Mouse (Mus musculus): Measurements from ENCODE around the gene Urm1.
"Not testable (repeated sequence)": the region's sequence is repeated elsewhere in the genome, so short reads cannot be mapped to it uniquely, and the experiment has no call there.

Gene Urm1

DNA sequence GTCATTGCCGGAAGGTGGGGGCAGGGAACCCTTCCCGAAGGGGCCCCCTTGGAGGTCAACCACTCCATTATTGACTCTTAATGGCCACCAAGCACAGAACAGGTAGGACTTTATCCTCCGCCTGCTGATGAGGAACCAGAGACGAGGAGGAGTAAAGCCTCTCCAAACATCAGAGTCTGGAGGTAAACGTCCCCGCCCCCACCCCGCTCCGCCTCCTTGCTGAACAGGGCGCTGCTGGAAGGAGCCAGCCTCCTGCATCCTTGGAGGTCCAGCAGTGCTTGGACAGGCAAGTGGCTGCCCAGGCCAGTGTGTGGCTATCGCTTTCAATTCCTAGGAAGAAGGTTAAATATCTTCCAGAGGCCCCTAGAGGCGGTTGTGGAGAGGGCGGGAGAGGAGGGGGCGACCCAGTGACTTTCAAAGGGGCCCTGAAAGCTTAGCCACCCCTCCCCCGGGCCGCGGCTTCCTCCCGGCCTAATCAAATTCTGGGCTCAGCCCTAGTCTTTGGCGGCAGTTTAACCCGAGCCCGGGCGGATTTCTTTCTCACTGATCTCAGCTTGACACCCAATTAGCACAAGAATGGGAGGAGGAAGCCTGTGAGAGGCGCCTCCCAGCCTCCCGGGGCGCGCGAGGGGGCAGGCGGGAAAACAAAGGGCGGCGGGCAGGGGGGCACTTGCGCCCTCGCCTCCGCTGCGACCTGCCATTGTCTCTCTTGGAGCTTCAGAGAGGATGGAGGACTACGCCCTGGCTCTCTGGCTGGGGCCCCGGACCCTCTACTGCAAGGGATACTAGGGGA is at the start of gene Urm1:
Gene Urm1 (plus strand): TSS at position 51 of the 793 bp plus-strand sequence.
- DNase-seq = peak; percentile 87 to 92

DNA sequence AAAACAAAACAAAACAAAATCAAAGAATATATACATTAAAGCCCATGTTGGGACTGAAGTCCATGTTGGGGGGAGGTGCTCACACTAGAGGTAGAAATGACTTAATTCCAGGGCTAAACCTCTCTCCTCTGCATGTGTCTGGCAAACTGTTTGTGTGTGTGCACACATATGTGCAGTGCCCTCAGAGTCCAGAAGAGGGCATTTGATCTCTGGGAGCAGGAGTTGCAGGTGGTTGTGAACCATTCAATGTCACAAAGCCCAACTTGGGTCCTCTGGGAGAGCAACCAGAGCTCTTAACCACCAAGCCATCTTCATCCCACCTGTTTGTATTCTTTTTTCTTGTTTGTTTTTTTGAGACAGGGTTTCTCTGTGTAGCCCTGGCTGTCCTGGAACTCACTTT is 49.7 kb upstream of the Urm1 start:
- no peak for DNase-seq

DNA sequence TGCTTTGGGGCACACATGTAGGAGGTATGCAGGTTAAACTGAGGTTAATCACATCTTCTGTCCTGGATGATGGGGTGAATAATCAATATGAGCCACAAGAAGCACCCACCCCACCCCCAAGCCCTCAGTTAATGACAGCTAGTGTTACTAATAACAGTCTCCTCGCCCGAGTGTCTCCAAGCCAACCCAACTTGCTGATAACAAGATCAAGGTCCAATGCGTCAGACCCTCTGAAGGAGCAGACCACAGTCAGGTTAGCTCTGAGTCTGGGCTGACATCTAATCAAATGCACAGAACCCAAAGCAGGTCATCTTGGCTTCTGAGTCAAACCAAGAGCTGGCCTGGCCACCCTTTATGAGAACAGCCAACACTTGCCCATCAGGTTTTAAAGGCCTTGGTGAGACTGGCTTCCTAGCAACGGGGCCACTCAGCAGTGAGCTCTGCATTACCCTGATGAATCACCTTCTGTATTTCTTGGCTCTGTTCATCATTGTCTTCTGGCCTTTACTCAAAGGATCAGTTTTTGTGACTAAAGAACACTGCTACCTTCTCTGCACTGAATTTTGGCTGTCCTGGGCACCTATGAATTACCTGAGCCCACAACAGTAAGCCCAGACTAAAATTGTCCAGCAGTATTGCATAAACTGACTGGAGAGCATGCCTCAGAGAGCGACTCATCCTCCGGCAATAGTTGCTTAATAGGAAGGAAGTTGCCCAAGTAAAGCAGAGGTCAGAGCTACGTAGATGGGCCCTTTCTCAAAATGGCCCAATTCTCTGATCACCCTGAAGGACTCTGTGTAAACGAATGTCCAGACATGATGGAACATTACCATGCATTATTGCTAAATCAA is 48.0 kb upstream of the Urm1 start:
- no peak for DNase-seq

DNA sequence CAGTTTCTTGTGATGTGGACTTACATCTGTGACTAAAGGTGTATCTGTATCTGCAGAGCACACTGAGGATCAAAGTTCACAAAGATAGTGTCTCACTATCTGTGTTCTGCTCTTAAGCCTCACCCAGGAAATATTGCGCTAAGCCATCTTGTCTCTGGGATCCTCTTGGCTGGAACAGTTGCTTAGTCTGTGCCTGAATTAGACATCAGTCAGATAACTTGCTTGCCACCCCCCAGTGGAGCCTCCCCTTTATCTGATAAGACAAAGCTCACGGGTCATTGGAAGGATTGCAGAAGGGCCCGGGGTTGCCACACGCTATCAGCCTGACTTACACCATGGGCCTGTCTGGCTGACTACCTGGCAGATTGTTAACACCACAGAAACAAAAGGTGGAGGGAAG is 46.6 kb upstream of the Urm1 start:
- DNase-seq = no peak

DNA sequence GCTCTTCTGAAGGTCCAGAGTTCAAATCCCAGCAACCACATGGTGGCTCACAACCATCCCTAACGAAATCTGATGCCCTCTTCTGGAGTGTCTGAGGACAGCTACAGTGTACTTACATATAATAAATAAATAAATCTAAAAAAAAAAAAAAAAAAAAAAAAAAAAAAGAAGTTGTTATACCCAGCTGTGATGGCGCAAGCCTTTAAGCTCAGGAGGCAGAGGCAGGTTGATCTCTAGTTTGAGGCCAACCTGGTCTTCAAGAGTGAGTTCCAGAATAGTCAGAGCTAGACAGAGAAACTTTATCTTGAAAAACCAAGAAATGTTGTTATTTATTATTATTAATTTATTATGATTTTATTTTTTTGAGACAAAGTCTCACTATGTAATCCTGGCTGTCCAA is 38.6 kb upstream of the Urm1 start:
- not testable (repeated sequence) for DNase-seq

DNA sequence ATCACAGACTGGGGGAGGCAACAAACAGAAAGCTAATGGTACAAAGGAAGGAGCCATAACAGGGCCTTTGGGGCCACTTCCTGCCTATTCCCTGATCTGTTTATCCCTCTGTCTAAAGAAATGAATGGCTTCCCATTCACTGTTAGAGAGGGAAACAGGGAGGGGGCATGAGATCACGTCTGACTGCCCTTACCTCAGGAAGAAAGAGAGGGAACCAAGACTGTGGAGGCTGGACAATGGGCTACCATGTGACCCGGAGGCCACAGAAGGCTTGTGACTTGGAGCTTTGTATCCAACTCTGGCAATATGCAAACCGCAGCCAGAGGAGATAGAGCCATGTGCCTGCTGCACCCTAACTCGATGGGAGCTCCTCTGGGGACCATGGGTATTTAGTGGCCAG is 35.6 kb upstream of the Urm1 start:
- DNase-seq = no peak

DNA sequence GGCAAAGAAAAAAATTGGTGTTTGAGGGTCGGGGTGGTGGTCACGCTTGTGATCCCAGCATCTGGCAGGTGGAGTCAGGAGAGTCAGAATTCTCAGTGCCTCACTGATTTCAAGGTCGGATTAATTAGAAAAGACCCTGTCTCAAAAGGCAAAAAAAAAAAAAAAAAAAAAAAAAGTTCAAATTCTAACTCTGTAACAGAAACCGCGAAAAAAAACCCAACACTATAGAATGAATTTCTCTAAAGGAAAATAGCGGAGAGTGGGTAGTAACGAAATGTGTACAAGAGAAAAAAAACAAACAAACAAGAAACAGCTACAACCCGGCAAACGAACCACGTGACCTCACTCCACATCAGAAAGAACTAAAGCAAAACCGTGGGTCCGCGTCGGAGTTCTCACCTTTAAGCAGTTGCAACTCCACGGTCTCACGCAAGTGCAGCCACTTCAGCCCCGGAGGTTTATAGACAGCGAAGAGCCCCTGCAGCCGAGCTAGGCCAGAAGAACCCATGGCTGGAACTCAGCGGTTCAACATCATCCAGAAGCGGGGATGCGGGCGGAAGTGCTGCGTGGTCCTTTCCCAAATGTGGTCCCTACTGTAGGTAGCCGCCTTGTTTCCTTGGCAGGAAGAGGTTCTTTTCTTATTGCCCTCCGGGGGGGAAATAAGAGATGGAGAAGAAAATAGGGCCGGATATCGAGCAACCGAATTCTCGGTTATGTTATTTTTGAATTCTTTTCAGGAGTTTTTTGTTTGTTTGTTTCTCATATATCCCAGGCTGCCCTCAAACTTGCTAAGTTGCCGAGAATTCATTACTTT is 32.6 kb upstream of the Urm1 start, which contains the start of gene Coq4:
Gene Coq4 (plus strand): TSS at position 390 of the 814 bp plus-strand sequence.
- DNase-seq = peak; percentile 90 to 93

DNA sequence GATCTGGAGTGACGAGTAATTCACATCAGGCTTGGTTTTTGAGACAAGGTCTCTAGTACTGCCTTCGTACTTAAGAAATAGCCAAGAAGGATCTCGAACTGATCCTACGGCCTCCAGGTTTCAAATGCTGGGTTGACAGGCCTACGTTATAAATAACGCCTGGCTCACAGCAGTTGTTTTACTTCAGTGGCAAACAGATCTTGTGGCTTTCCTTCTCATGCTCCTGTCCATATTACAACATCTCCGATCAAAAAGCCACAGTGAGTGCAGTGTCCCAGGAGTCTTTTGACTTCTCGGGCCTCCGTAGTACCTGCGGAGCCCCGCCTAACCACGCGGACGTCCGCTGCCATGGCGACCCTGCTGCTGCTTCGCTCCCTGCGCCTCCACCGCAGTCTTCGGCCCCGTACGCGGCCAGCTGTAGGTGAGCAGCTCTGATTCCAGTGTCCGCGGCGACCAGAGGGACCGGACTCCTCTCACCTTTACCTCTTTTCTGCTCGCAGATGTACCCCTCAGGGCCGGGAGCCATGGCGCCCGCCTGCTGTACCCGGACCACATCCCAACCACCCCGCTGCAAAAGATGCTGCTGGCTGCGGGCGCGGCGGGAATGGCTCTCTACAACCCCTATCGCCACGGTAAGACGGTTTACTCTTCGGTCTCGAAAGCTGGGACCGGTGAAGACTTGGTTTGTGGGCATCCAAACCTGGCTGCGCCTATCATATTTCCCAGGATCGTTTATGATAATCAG is 31.8 kb upstream of the Urm1 start, which contains the start of gene Trub2:
Gene Trub2 (minus strand): TSS at position 566 of the 745 bp plus-strand sequence.
- DNase-seq = peak; percentile 87 to 92

DNA sequence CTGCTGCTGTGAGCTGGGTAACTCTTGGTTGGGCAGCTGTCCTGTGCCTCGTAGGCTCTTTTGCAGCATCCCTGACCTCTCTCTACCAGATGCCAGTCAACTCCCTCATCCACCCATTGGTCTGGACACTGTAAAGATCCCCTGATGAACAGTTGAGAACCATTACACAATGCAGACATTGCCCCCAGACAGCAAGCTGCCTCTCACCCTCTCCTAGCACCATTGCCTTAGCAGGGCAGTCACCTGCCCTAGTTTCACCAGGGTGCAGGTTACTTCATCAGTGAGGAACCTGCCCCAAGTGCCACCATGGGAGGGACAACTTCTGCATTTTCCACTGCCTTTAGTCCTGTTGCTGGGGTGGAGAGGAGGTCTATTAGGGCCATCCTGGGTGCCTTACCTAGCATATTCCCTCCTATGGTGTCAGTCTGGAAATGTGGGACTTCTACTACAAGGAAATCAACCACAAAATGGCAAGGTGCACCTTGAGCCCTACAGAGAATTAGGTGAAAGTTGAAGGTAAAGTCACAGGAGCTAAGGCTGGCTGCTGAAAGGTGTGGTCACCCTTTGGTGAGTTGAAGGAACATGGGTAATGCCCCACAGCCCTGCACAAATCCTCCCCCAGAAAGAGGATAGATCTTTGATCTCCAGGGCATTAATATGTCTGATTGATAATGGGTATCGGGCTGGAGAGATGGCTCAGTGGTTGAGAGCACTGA is 26.9 kb upstream of the Urm1 start:
- no peak for DNase-seq

DNA sequence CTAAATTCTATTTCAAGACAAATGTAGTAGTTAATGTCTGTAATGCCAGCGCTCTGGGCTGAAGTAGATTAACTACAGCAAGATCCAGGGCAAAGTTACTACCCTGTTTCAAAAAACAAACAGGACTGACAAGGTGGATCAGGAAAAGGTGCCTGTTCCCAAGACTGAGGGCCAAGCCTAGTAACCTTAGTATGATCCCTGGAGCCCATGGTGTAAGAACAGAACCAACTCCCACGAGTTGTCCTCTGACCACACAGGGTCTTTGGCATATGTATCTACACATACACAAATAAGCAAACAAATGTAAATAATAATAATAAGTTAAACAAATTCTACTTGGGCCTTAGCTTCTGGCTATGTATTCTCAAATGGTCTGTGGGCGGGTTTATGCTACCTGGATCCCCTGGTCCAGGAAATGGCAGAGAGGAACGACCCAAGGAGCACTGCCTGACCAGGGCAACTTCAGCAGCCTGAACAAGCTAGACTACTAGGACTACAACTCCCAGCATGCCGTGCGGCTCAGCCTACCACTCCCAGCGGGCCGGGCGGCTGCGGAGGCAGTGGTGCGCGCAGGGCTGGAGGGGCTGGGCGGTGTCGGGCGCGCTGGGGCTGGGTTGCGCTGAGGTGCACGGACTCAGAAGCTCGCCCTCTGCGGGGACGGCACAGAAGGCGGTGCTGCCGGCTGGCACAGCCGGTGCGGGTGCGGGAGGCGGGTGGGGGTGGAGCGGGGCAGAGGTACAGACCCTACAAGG is 17.6 kb upstream of the Urm1 start, which contains the start of gene Slc27a4:
Gene Slc27a4 (plus strand): TSS at position 560 of the 752 bp plus-strand sequence.
- DNase-seq = peak; percentile 98 to 99

DNA sequence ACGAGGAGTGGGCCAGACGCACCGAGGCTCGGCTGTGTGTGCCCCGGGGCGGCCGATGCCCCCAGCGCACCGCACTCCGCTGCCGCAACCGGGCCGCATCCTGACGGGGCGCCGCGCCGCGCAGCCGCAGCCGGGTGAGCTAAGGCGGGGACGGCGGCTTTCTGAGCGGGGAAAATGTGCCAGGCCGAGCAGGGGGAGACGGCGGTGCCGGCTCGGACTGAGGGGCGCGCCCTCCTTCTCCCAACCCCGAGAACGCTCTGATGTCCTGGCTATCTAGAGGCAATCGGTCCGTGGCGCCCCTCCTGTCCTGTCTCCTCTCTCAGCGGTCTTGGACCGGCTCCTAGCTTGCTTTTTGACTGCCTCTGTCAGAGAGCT is 17.1 kb upstream of the Urm1 start:
- DNase-seq = no peak

DNA sequence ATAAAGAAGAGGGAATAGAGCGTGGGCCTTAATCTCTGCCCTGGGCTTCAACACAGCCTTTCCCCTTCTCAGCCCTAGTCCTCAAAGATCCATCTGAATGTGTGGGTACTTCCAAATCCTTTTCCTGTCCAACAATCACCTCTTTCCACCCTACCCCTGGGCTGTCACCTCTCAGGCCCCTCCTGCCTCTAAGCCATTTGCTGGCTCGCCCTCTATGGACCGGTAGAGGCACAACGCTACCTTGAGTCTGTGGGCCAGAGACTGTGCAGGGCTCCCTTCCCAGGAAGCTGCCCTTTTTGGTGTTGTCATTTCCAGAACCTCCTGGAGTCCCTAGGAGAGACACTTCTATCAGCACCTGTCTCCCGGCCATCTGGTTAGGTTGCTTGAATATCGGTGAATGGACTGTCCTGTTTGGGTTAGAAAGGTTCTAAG is 16.5 kb upstream of the Urm1 start:
- DNase-seq = peak; percentile 54 to 64

DNA sequence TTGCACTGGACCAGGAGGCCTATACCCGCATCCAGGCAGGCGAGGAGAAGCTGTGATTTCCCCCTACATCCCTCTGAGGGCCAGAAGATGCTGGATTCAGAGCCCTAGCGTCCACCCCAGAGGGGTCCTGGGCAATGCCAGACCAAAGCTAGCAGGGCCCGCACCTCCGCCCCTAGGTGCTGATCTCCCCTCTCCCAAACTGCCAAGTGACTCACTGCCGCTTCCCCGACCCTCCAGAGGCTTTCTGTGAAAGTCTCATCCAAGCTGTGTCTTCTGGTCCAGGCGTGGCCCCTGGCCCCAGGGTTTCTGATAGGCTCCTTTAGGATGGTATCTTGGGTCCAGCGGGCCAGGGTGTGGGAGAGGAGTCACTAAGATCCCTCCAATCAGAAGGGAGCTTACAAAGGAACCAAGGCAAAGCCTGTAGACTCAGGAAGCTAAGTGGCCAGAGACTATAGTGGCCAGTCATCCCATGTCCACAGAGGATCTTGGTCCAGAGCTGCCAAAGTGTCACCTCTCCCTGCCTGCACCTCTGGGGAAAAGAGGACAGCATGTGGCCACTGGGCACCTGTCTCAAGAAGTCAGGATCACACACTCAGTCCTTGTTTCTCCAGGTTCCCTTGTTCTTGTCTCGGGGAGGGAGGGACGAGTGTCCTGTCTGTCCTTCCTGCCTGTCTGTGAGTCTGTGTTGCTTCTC is 4.0 kb upstream of the Urm1 start:
- no peak for DNase-seq

DNA sequence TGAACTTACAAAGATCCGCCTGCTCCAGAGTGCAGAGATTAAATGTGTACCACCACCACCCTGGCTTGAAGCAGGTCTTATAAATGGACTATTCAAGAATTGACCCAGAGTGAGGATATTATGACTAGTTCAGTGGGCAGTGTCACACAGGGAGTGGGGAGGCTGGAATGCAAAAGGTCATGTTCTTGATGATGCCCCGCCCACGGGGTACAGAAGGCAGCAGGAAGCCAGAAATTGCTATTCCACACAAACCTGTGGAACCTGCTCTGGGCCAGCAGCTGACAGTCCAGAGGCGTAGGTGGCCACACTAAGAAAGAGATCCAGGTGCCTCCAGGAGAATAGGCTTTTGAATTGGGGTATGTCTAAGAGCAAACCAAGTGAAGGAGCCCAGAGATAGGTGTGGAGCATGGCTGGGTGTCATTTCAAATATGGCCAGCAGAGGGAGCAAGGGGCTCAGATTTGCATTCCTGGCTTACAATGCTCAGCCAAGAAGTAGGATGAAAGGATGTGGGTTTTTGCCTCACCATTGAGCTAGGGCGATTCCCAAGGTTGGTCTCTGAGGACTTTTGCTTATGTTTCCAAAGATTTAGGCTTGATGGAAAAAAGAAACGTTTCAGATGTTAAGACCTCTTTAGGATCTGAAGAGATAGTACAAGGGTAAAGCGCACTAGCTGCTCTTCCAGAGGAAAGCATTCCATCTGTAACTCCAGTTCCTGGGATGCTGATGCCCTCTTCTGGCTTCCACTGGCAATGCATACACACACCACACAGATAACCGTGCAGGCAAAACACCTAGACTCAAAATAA is 2.2 kb upstream of the Urm1 start:
- DNase-seq = peak; percentile 93 to 94

DNA sequence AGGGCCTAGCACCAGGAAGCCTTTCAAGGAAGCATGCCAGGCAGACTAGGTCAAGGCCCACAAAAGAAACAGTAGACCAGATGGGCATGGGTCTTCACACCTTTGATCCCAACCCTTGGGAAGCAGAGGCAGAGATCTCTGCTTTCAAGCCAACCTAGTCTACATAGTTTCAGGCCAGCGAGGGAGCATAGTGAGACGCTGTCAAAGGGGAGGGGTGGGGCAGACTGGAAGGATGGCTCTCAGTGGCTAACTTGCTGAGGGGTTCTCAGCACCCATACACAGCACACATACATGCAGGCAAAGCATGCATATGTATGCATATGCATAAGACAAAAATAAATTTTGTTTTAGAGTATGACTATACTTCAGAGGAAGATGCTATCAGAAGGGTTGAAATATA is 512 bp upstream of the Urm1 start:
- DNase-seq = peak in 1 of 2 experiments; percentile 13

DNA sequence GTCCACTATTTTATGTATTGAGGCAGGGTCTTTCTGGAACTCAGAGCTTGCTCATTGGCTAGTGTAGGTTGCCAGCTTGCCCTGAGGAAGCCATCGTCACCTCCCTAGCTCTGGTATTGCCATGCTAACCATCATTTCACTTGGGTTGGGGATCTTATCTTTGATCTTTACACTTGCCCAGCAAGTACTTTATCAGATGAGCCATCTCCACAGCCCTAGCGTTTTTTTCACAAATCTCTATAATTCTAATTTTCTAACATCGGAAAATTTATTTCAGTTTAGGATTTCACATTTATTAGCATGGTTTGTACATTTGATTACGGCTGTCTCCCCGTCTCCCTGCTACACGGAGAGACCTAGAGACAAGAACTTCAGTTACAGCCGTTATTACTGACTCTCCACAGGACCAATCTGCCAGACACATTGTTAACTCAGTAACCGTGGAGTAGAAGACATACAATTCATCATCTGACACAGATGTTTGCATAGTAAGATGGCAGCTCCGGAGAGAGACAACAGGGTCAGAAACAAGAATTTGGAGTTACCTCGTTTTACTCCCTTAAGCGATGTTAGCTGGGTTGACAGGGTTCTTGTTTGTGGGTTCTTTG is 6.5 kb downstream of the Urm1 start:
- DNase-seq = no peak

DNA sequence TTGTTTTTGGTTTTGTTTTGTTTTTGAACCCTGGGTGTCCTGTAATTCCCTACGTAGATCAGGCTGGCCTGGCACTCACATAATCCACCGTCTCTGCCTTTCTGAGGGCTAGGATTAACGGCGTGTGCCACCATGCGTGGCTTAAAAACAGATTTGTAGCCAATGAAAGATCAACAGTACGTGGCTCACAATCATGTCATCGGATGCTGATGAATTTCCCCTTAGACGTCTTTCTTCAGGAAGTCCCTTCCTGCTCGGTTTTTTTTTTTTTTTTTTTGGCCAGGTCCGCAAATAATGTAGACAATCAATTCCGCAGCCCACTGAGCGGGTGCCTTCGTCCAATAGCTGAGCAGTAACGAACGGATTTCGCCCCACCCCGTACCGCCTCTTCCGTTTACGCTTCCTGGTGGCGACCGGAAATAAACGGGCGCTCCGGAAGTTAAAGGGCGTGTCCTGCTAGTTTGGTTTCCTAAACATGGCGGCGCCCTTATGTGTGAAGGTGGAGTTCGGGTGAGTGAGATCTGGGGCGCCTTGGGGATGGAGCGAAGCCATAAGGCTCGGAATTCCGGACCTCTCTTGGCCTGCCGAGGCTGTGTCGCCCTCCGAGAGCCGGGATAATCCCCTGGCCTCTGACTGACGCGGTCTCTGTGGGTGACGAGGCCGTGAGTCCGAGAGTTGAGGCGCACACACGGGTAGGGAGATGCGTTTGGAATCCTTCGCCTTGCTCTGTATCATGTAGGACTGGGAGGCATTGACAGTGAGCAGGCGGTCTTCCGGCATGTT is 7.2 kb downstream of the Urm1 start:
- DNase-seq = peak; percentile 95 to 97

DNA sequence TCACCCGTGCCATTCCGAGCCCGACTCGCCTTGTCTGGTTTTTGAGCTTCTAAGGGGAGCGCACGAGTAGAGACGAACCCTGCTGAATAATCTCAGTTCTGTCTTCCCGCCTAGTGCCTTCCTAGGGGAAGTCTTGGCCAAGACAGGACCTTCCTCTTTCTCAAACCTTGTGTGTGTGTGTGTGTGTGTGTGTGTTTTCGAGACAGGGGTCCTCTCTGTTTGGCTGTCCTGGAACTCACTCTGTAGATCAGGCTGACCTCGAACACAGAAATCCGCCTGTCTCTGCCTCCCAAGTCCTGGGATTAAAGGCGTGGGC is 7.8 kb downstream of the Urm1 start:
- no peak for DNase-seq

All from kidney, postnatal 4 days (tissue).